Mouse (Mus musculus) common myeloid progenitor, adult 5-6 weeks (primary cell): ENCODE measurements around the gene Fam89b. TPM values are rescaled to one million over a fixed set of nuclear protein-coding genes. Genes with fewer than 3 reads are reported as not detected.

Experiments
- ATAC-seq: replicated peaks from 2 replicates; pipeline ENCODE4 v1.8.0; 2016; ENCODE audit warnings: low read depth, mild to moderate bottlenecking, moderate TSS enrichment, inconsistent platforms; ENCODE audit not compliant: poor library complexity, severe bottlenecking
- total RNA-seq: library from RNA; stranded (forward); fragments of 200-1000, 187-1606 nt; gene quantifications from 2 replicates; pipeline ENCODE4 v1.2.3, GENCODE M21; 2017

Gene Fam89b
- total RNA-seq, 1 experiment from 2014 or later, result 17.8 TPM

- no peak; the same call in 1 of the 2 replicates for ATAC-seq
Measured at GRCm38 (mm10) chr19:5715793-5716688, 13.4 kb downstream of the Fam89b start.

- peak; percentile 51 for ATAC-seq
Measured at GRCm38 (mm10) chr19:5713730-5714129, 15.7 kb downstream of the Fam89b start.

- no peak for ATAC-seq
Measured at GRCm38 (mm10) chr19:5713255-5713654, 16.2 kb downstream of the Fam89b start.

- peak; percentile 57 for ATAC-seq
Measured at GRCm38 (mm10) chr19:5711907-5712460, 17.5 kb downstream of the Fam89b start.

- ATAC-seq, result no peak
Measured at GRCm38 (mm10) chr19:5711218-5711617, 18.2 kb downstream of the Fam89b start.

- ATAC-seq, result no peak
Measured at GRCm38 (mm10) chr19:5710581-5710980, 18.9 kb downstream of the Fam89b start.

- ATAC-seq, result no peak
Measured at GRCm38 (mm10) chr19:5710068-5710467, 19.4 kb downstream of the Fam89b start.

GRCm38 (mm10) chr19:5704801-5705571 is 24.5 kb downstream of the Fam89b start:
- peak; percentile 70 for ATAC-seq

- ATAC-seq, result 0 out of 2 replicates have a peak, but pooled peaks have one; percentile 19
Measured at GRCm38 (mm10) chr19:5704163-5704800, 25.2 kb downstream of the Fam89b start, which contains the start of gene Kcnk7. TSS of gene Kcnk7 (plus strand) at chr19:5704367.

GRCm38 (mm10) chr19:5695849-5696462 is 33.5 kb downstream of the Fam89b start:
- no peak for ATAC-seq

GRCm38 (mm10) chr19:5693801-5694200 is 35.7 kb downstream of the Fam89b start:
- ATAC-seq, result no peak

GRCm38 (mm10) chr19:5692913-5693396 is 36.5 kb downstream of the Fam89b start:
- ATAC-seq, result no peak

GRCm38 (mm10) chr19:5692086-5692912 is 37.2 kb downstream of the Fam89b start:
- no peak for ATAC-seq

- no peak for ATAC-seq
Measured at GRCm38 (mm10) chr19:5691601-5692000, 37.9 kb downstream of the Fam89b start.

GRCm38 (mm10) chr19:5690343-5690735 is 39.1 kb downstream of the Fam89b start:
- ATAC-seq, result no peak

GRCm38 (mm10) chr19:5689565-5690342 is 39.7 kb downstream of the Fam89b start:
- peak; percentile 60 for ATAC-seq

GRCm38 (mm10) chr19:5689088-5689428 is 40.4 kb downstream of the Fam89b start:
- ATAC-seq, result no peak
